Mouse (Mus musculus) ES-E14 (cell line): ENCODE data around the gene Frem2. TPM values are rescaled to one million over a fixed set of nuclear protein-coding genes. Genes with fewer than 3 reads are reported as not detected.

Experiments
- DNase-seq: peaks from one replicate; pipeline ENCODE4 v3.0.0-alpha.2; 2013; ENCODE audit warnings: low read depth, low spot score
- H3K27ac ChIP-seq: 2 replicates; pipeline ENCODE4 v1.5.1; 2012; ENCODE audit warnings: low read depth, mild to moderate bottlenecking, low read length, moderate library complexity, mixed read lengths; ENCODE audit not compliant: poor library complexity, insufficient read depth, severe bottlenecking
- H3K36me3 ChIP-seq: 2 replicates; pipeline ENCODE4 v1.6.1; 2012; ENCODE audit warnings: mild to moderate bottlenecking, low read length, moderate library complexity, mixed read lengths; ENCODE audit not compliant: control insufficient read depth, poor library complexity, insufficient read depth, severe bottlenecking
- H3K4me1 ChIP-seq, 2 experiments: fragments of 150-350 bp in 1 of 2; sonication (generic) in 1 of 2; 2 replicates each; pipeline ENCODE4 v1.6.1; 2012; ENCODE audit warnings: low read length in 2 of 2, mild to moderate bottlenecking in 1 of 2, mixed read lengths in 1 of 2; ENCODE audit not compliant: control insufficient read depth in 2 of 2, insufficient read depth in 2 of 2, poor library complexity in 1 of 2
- H3K4me3 ChIP-seq, 2 experiments: fragments of 150-350 bp in 1 of 2; sonication (generic) in 1 of 2; 2 replicates each; pipeline ENCODE4 v1.5.1; 2012; ENCODE audit warnings: low read length in 2 of 2, low read depth in 1 of 2, mild to moderate bottlenecking in 1 of 2, mixed read lengths in 1 of 2; ENCODE audit not compliant: insufficient read depth in 1 of 2, poor library complexity in 1 of 2, severe bottlenecking in 1 of 2
- H3K9ac ChIP-seq: 2 replicates; pipeline ENCODE4 v1.6.1; 2012; ENCODE audit warnings: low read depth, mild to moderate bottlenecking, low read length, mixed read lengths; ENCODE audit not compliant: poor library complexity, insufficient read depth, severe bottlenecking
- H3K9me3 ChIP-seq: fragments of 150-350 bp; sonication (generic); 2 replicates; pipeline ENCODE4 v1.6.1; 2012; ENCODE audit warnings: low read depth, mild to moderate bottlenecking, low read length; ENCODE audit not compliant: control insufficient read depth, insufficient read depth
- CHD2 ChIP-seq: IDR thresholded peaks from 2 replicates; pipeline ENCODE4 v1.6.1; 2014; ENCODE audit warnings: mild to moderate bottlenecking, low read depth, low read length, inconsistent platforms
- HCFC1 ChIP-seq: IDR thresholded peaks from 2 replicates; pipeline ENCODE4 v1.6.1; 2012; ENCODE audit warnings: low read length, inconsistent platforms, borderline replicate concordance; ENCODE audit not compliant: insufficient read depth
- MAFK ChIP-seq: IDR thresholded peaks from 2 replicates; pipeline ENCODE4 v1.6.1; 2014; ENCODE audit warnings: mild to moderate bottlenecking, low read depth, low read length, inconsistent platforms; ENCODE audit not compliant: insufficient read depth
- ZC3H11A ChIP-seq: IDR thresholded peaks from 2 replicates; pipeline ENCODE4 v1.6.1; 2012; ENCODE audit warnings: low read depth, mild to moderate bottlenecking, inconsistent platforms, low read length, borderline replicate concordance
- ZNF384 ChIP-seq: IDR thresholded peaks from 2 replicates; pipeline ENCODE4 v1.6.1; 2012; ENCODE audit warnings: low read depth, low read length, inconsistent platforms
- in situ Hi-C, 2 experiments: fragments of 600-800 bp; cut with MboI; formaldehyde crosslinking; loops; one replicate each; pipeline ENCODE4 v1.15.1; 2025; ENCODE audit warnings: low sequenced_read_pairs in 2 of 2, inconsistent platforms in 1 of 2; ENCODE audit not compliant: unreplicated experiment in 2 of 2
- total RNA-seq: library from RNA; depleted of rRNA; stranded (reverse); fragments of 300-350 nt; gene quantifications from 2 replicates; pipeline ENCODE4 v1.2.3, GENCODE M21; 2012

Frem2 gene
- total RNA-seq, 1 experiment, result 7.9 TPM

DNA sequence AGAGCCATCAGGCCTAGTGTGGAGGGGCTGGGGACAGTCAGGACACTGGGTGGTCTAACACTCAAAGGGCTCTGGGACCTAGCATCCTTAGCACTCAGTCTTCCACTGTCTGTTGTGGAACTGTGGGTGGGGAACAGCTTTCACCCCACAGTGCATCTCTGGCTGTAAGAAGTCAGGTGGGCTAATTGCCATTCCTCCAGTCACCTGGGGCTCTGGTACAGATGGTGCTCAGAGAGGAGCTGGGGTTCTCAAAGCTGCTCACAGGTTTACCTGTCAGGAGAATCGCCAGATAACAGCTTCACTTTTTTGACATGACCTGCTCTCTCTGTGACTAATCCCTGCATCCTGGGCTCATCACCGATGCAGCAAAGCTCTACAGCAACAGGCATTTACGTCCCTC, 46.0 kb downstream of the Frem2 start:
- H3K4me3 ChIP-seq, result no peak overlapping the region

GRCm38 (mm10) chr3:53609851-53610250, 47.3 kb downstream of the Frem2 start:
- Histone ChIP-seq H3K4me1 (0 out of 4 replicates have a peak, but pooled peaks cover 0 to 1% of the 10 kb centered on the region in 2 experiments), H3K4me3 (no peak overlapping the region), H3K9ac (no peak overlapping the region), H3K36me3 (no peaks in the 10 kb centered on the region; the same call in 1 of the 2 replicates), H3K27ac (no peak overlapping the region), H3K9me3 (no peaks in the 10 kb centered on the region)
- in situ Hi-C loops, result no loop called here
- no peak for DNase-seq
- TF ChIP-seq ZC3H11A (no peak), ZNF384 (no peak), CHD2 (no peak), HCFC1 (no peak), MAFK (no peak)

More for the DNA sequence above, 46.0 kb downstream of the Frem2 start:
- TF ChIP-seq ZC3H11A (no peak), CHD2 (no peak), HCFC1 (no peak)
- Histone ChIP-seq H3K9me3 (no peaks in the 10 kb centered on the region), H3K27ac (no peak overlapping the region), H3K4me1 (0 out of 4 replicates have a peak, but pooled peaks cover 0 to 1% of the 10 kb centered on the region in 2 experiments), H3K9ac (no peak overlapping the region), H3K36me3 (no peaks in the 10 kb centered on the region; the same call in 1 of the 2 replicates)
- in situ Hi-C loops, result no loop called here
- no peak for DNase-seq

- Histone ChIP-seq H3K9me3 (no peaks in the 10 kb centered on the region), H3K9ac (no peak overlapping the region), H3K27ac (no peak overlapping the region), H3K4me3 (no peak overlapping the region), H3K36me3 (no peaks in the 10 kb centered on the region), H3K4me1 (peaks cover 3 to 4% of the 10 kb centered on the region in 2 experiments; a peak in 3 of 4 replicates)
- TF ChIP-seq HCFC1 (no peak), ZC3H11A (no peak), ZNF384 (no peak), CHD2 (no peak), MAFK (no peak)
- no peak for DNase-seq
- in situ Hi-C loops, result no loop called here
Observed at GRCm38 (mm10) chr3:53600140-53600539, 57.0 kb downstream of the Frem2 start.

- TF ChIP-seq MAFK, result no peak
- Histone ChIP-seq H3K27ac (no peak overlapping the region), H3K4me3 (no peak overlapping the region), H3K4me1 (peaks cover 5 to 8% of the 10 kb centered on the region in 2 experiments), H3K9me3 (no peaks in the 10 kb centered on the region), H3K9ac (no peak overlapping the region), H3K36me3 (no peaks in the 10 kb centered on the region)
- in situ Hi-C loops, result no loop called here
- DNase-seq, result no peak
Observed at GRCm38 (mm10) chr3:53599315-53599714, 57.8 kb downstream of the Frem2 start.

DNA sequence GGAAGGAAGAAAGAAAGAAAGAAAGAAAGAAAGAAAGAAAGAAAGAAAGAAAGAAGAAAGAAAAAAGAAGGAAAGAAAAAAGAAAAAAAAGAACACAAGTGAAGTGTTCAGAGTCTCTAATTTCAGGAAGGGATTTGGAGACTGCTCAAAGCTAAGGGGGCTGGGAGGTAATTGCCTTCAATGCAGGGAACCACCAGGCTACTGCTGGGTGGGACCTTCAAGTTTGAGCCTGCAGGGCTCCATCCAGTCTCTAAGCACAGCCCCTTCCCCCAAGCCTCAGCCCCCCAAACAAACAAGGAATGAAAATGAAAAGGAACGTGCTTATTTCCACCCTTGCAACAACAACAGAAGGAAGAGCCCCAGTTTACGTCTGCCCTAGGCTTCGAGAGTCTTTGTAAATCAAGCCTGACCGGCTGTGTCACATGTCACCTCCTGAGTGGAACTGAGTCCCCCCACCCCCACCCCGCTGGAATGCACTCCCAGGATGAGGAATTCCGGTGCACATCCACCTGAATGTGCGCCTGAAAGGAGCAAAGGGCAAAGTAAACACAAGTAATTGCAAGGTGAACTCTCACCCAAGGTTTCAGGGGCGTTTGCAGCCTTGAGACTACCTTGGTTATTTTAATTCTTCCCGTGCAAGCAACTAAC, 58.9 kb downstream of the Frem2 start:
- Histone ChIP-seq H3K4me1 (peaks cover 8 to 13% of the 10 kb centered on the region in 2 experiments), H3K4me3 (no peak overlapping the region), H3K9me3 (no peaks in the 10 kb centered on the region), H3K36me3 (no peaks in the 10 kb centered on the region), H3K9ac (no peak overlapping the region), H3K27ac (peak overlapping the region; percentile 83)
- in situ Hi-C loops, result no loop called here
- no peak for TF ChIP-seq ZC3H11A
- 0 out of 2 replicates have a peak, but pooled peaks have one; percentile 46 for TF ChIP-seq CHD2
- DNase-seq, result peak; percentile 76
